Mouse (Mus musculus) hindbrain, embryonic 11.5 days (tissue): ENCODE results near the gene Emilin1. TPM values are rescaled to one million over a fixed set of nuclear protein-coding genes. Genes with fewer than 3 reads are reported as not detected.
"Not testable (repeated sequence)": the region's sequence is repeated elsewhere in the genome, so short reads cannot be mapped to it uniquely, and the experiment has no call there.

Source experiments
- ATAC-seq: fragments of 200-750 bp; cut with Nextera tagmentation; 2 replicates; pipeline ENCODE4 v1.8.0; 2017; ENCODE audit warnings: mild to moderate bottlenecking, moderate TSS enrichment, moderate library complexity; ENCODE audit not compliant: low FRiP score
- DNase-seq: peaks from one replicate; pipeline ENCODE4 v3.0.0-alpha.2; 2015; ENCODE audit warnings: low spot score
- H3K27ac ChIP-seq: fragments of 300-500 bp; sonication (generic); 2 replicates; pipeline ENCODE4 v1.5.1; 2014; ENCODE audit warnings: mild to moderate bottlenecking, low read depth, low read length
- H3K27me3 ChIP-seq: fragments of 300-500 bp; sonication (generic); 2 replicates; pipeline ENCODE4 v1.6.1; 2014; ENCODE audit warnings: mild to moderate bottlenecking, low read length, moderate library complexity, mixed read lengths; ENCODE audit not compliant: control insufficient read depth, insufficient read depth
- H3K36me3 ChIP-seq: fragments of 300-500 bp; sonication (generic); 2 replicates; pipeline ENCODE4 v1.6.1; 2014; ENCODE audit warnings: mild to moderate bottlenecking, low read length, moderate library complexity, mixed read lengths; ENCODE audit not compliant: control insufficient read depth, insufficient read depth
- H3K4me1 ChIP-seq: fragments of 300-500 bp; sonication (generic); replicated peaks from 2 replicates; pipeline ENCODE4 v1.6.1; 2014; ENCODE audit warnings: low read length, mixed read lengths; ENCODE audit not compliant: control insufficient read depth, insufficient read depth
- H3K4me2 ChIP-seq: fragments of 300-500 bp; sonication (generic); replicated peaks from 2 replicates; pipeline ENCODE4 v1.6.1; 2014; ENCODE audit warnings: mild to moderate bottlenecking, low read depth, low read length
- H3K4me3 ChIP-seq: fragments of 300-500 bp; sonication (generic); 2 replicates; pipeline ENCODE4 v1.5.1; 2014; ENCODE audit warnings: low read depth, low read length
- H3K9ac ChIP-seq: fragments of 300-500 bp; sonication (generic); 2 replicates; pipeline ENCODE4 v1.6.1; 2014; ENCODE audit warnings: low read depth, low read length
- H3K9me3 ChIP-seq: fragments of 300-500 bp; sonication (generic); 2 replicates; pipeline ENCODE4 v1.6.1; 2016; ENCODE audit warnings: low read length; ENCODE audit not compliant: control insufficient read depth
- WGBS: fragments of 180-500 bp; shearing (Covaris S2); extraction: QIAGEN DNeasy Blood & Tissue Kit; methylation state at CpG from one replicate; pipeline ENCODE4 v1.1.7; 2014; 5-methylcytosine and 5-hydroxymethylcytosine counted together
- polyA plus RNA-seq: library from polyadenylated mRNA; unstranded; fragments of >200 nt; fragmentation: Nextera tagmentation; extraction: Ambion mirVana; gene quantifications from 2 replicates; pipeline ENCODE4 v1.2.1, GENCODE M21; 2014

The Emilin1 gene
- polyA plus RNA-seq, 1 experiment from 2014 or later = 48.5 TPM

- no peak overlapping the region for H3K27ac ChIP-seq
- H3K9ac ChIP-seq = no peak overlapping the region
- no peaks in the 10 kb centered on the region for H3K27me3 ChIP-seq
- H3K9me3 ChIP-seq = no peaks in the 10 kb centered on the region
- DNase-seq (no peak), ATAC-seq (no peak)
- peaks cover 2% of the 10 kb centered on the region; the same call in 1 of the 2 replicates for H3K4me1 ChIP-seq
- no peak overlapping the region for H3K4me3 ChIP-seq
- peaks cover 32% of the 10 kb centered on the region for H3K36me3 ChIP-seq
- 93% methylated on average over 9 of the region's 9 CpGs for WGBS
- no peak overlapping the region for H3K4me2 ChIP-seq
Observed at GRCm38 (mm10) chr5:30872574-30872973, 40.6 kb upstream of the Emilin1 start.

- 84% methylated on average over 7 of the region's 7 CpGs for WGBS
Observed at GRCm38 (mm10) chr5:30874365-30874764, 38.8 kb upstream of the Emilin1 start.

GRCm38 (mm10) chr5:30878616-30879015 lies 34.6 kb upstream of the Emilin1 start:
- DNase-seq (no peak), ATAC-seq (no peak)
- Histone ChIP-seq H3K4me3 (no peak overlapping the region), H3K4me1 (no peaks in the 10 kb centered on the region), H3K27ac (no peak overlapping the region), H3K9me3 (no peaks in the 10 kb centered on the region), H3K9ac (no peak overlapping the region), H3K27me3 (no peaks in the 10 kb centered on the region), H3K36me3 (peaks cover 29% of the 10 kb centered on the region), H3K4me2 (no peak overlapping the region)
- 62% methylated on average over 6 of the region's 6 CpGs for WGBS

More at GRCm38 (mm10) chr5:30874365-30874764, 38.8 kb upstream of the Emilin1 start:
- Histone ChIP-seq H3K27me3 (no peaks in the 10 kb centered on the region), H3K4me3 (no peak overlapping the region), H3K4me2 (no peak overlapping the region), H3K4me1 (peaks cover 2% of the 10 kb centered on the region; the same call in 1 of the 2 replicates), H3K9ac (no peak overlapping the region), H3K27ac (no peak overlapping the region), H3K36me3 (peaks cover 32% of the 10 kb centered on the region), H3K9me3 (no peaks in the 10 kb centered on the region)
- no peak for ATAC-seq
- DNase-seq = no peak

GRCm38 (mm10) chr5:30879347-30879943 lies 33.8 kb upstream of the Emilin1 start:
- Histone ChIP-seq H3K4me2 (no peak overlapping the region), H3K27me3 (no peaks in the 10 kb centered on the region), H3K4me1 (no peaks in the 10 kb centered on the region), H3K4me3 (no peak overlapping the region), H3K36me3 (peaks cover 23% of the 10 kb centered on the region), H3K27ac (no peak overlapping the region), H3K9me3 (no peaks in the 10 kb centered on the region), H3K9ac (no peak overlapping the region)
- WGBS = 79% methylated on average over 5 of the region's 5 CpGs
- no peak for ATAC-seq
- no peak for DNase-seq

- H3K4me3 ChIP-seq, H3K27ac ChIP-seq, H3K27me3 ChIP-seq, H3K9me3 ChIP-seq, H3K4me2 ChIP-seq, H3K9ac ChIP-seq, DNase-seq, H3K36me3 ChIP-seq, ATAC-seq, H3K4me1 ChIP-seq: not testable (repeated sequence)
- 81% methylated on average over 4 of the region's 4 CpGs for WGBS
Observed at GRCm38 (mm10) chr5:30881839-30882238, 31.4 kb upstream of the Emilin1 start.

- no peak overlapping the region; the same call in 1 of the 2 replicates for H3K4me2 ChIP-seq
Observed at GRCm38 (mm10) chr5:30886209-30886608, 27.0 kb upstream of the Emilin1 start.

GRCm38 (mm10) chr5:30886731-30887130 lies 26.5 kb upstream of the Emilin1 start:
- H3K4me3 ChIP-seq = peak overlapping the region; percentile 63
- H3K9ac ChIP-seq = peak overlapping the region; percentile 68
- no peaks in the 10 kb centered on the region for H3K27me3 ChIP-seq
- 35% methylated on average over 5 of the region's 5 CpGs for WGBS
- ATAC-seq = no peak
- peak overlapping the region; percentile 95 for H3K27ac ChIP-seq
- no peaks in the 10 kb centered on the region for H3K36me3 ChIP-seq
- H3K9me3 ChIP-seq = no peaks in the 10 kb centered on the region
- peak; percentile 41 for DNase-seq
- no peaks in the 10 kb centered on the region; the same call in none of the 2 replicates for H3K4me1 ChIP-seq
- H3K4me2 ChIP-seq = peak overlapping the region; percentile 90

More at GRCm38 (mm10) chr5:30886209-30886608, 27.0 kb upstream of the Emilin1 start:
- 61% methylated on average over 4 of the region's 4 CpGs for WGBS
- H3K4me1 ChIP-seq = no peaks in the 10 kb centered on the region; the same call in none of the 2 replicates
- ATAC-seq (no peak), DNase-seq (no peak)
- no peak overlapping the region for H3K4me3 ChIP-seq
- H3K9ac ChIP-seq = no peak overlapping the region
- no peak overlapping the region for H3K27ac ChIP-seq
- no peaks in the 10 kb centered on the region for H3K27me3 ChIP-seq
- H3K9me3 ChIP-seq = no peaks in the 10 kb centered on the region
- H3K36me3 ChIP-seq = no peaks in the 10 kb centered on the region

GRCm38 (mm10) chr5:30887331-30887761 lies 25.9 kb upstream of the Emilin1 start:
- ATAC-seq = peak; percentile 67
- Histone ChIP-seq H3K36me3 (no peaks in the 10 kb centered on the region), H3K27ac (peak overlapping the region; percentile 95), H3K4me3 (peak overlapping the region; percentile 63), H3K27me3 (no peaks in the 10 kb centered on the region), H3K9ac (peak overlapping the region; percentile 68), H3K4me2 (peak overlapping the region; percentile 90), H3K9me3 (no peaks in the 10 kb centered on the region), H3K4me1 (no peaks in the 10 kb centered on the region; the same call in none of the 2 replicates)
- under 1% methylated on average over 19 of the region's 19 CpGs for whole genome bisulfite sequencing
- peak; percentile 78 for DNase-seq

- no peaks in the 10 kb centered on the region for H3K36me3 ChIP-seq
- no peaks in the 10 kb centered on the region; the same call in none of the 2 replicates for H3K4me1 ChIP-seq
- under 1% methylated on average over 28 of the region's 28 CpGs for WGBS
- peak overlapping the region; percentile 95 for H3K27ac ChIP-seq
- peak overlapping the region; percentile 68 for H3K9ac ChIP-seq
- peak overlapping the region; percentile 90 for H3K4me2 ChIP-seq
- peak; percentile 96 for DNase-seq
- peak overlapping the region; percentile 63 for H3K4me3 ChIP-seq
- no peaks in the 10 kb centered on the region for H3K9me3 ChIP-seq
- H3K27me3 ChIP-seq = no peaks in the 10 kb centered on the region
- ATAC-seq = peak; percentile 89
Observed at GRCm38 (mm10) chr5:30887858-30888336, 25.3 kb upstream of the Emilin1 start.
